ENCODE assay signal across 13 mouse cellular contexts in the genomic region with DNA sequence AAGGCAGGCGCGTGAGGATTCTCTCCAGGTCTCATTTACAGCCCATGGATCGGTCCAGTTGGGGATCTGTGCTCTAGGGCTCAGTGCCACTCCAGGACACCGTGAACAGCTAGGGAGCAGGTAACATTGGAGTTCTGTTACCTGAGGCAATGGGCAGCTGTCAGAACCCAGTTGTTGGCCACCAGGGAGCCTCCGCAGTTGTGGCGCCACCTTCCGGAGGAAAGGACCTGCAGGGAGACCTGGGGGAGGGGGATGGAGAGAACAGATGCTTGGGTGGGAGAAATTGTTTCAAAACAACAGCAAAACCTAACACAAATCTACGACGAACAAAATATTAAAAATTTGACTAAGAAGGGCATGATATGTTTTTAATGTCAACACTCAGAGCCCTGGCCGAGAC. TPM values are rescaled to one million over a fixed set of nuclear protein-coding genes. Genes with fewer than 3 reads are reported as not detected.
DNase-seq lines count a peak whose midpoint lies in the region; ATAC-seq lines count a peak whose summit lies in the region.
"Had no signal": no experiment of that assay in that cellular context is flagged by ENCODE, and none has a peak within 500 bp of the region (broad histone marks: within the 10 kb centered on the region; RNA-seq: fewer than 3 reads in every experiment).

No protein-coding gene starts in this region.

- ATAC-seq in hindbrain, embryonic 16.5 days: no peak
- ATAC-seq: inflammation-experienced regulatory T-cells, adult 6 months had no signal

- DNase-seq in gastrocnemius, postnatal 10 days: peak; percentile 39
- no peak for DNase-seq in gastrocnemius, adult 8-10 months (ENCODE audit: low spot score in 2 of 2)
- DNase-seq in right cerebral cortex, postnatal 4 days: peak; percentile 19
- DNase-seq in right cerebral cortex, postnatal 25 days: no peak
- DNase-seq in kidney, postnatal 10 days: peak; percentile 46
- peak; percentile 15 for DNase-seq in splenic B cell, adult 2 months (ENCODE audit: low read depth, low spot score)
- DNase-seq in cerebellum, adult 18-20 months: no peak
- DNase-seq: cerebellum, adult 11-12 months had no signal

- no peaks in the 10 kb centered on the region for H3K36me3 ChIP-seq in splenic B cell, adult 2 months (ENCODE audit: control insufficient read depth, insufficient read depth, low read length, poor library complexity, severe bottlenecking)
- no peaks in the 10 kb centered on the region for H3K36me3 ChIP-seq in hindbrain, embryonic 16.5 days (ENCODE audit: control insufficient read depth, insufficient read depth, low read length)

- H3K4me1 ChIP-seq in hindbrain, embryonic 16.5 days (ENCODE audit: control insufficient read depth, insufficient read depth, low read depth, low read length): no peaks in the 10 kb centered on the region

- 78% methylated on average over 10 of the region's 10 CpGs for WGBS in hindbrain, embryonic 16.5 days

- no peak overlapping the region for H3K4me3 ChIP-seq in hindbrain, embryonic 16.5 days (ENCODE audit: low read length)

- H3K9ac ChIP-seq in hindbrain, embryonic 16.5 days (ENCODE audit: low read depth, low read length): no peak overlapping the region

- H3K9me3 ChIP-seq in hindbrain, embryonic 16.5 days (ENCODE audit: control insufficient read depth, low read length): no peaks in the 10 kb centered on the region

- no peak overlapping the region for H3K4me2 ChIP-seq in hindbrain, embryonic 16.5 days (ENCODE audit: low read length)

- no peaks in the 10 kb centered on the region for H3K27me3 ChIP-seq in splenic B cell, adult 2 months (ENCODE audit: control insufficient read depth, insufficient read depth, low read length, poor library complexity, severe bottlenecking)
- no peaks in the 10 kb centered on the region for H3K27me3 ChIP-seq in hindbrain, embryonic 16.5 days (replicated peaks; ENCODE audit: control insufficient read depth, insufficient read depth, low read length)

- no peak overlapping the region for H3K27ac ChIP-seq in hindbrain, embryonic 16.5 days (ENCODE audit: low read depth, low read length)

RNA-seq across cellular contexts. Expression of gene Cela2a, which starts 3.9 kb away (rescaled TPM):
- not detected for total RNA-seq in gastrocnemius, postnatal 10 days (2021)
- not detected for total RNA-seq in gastrocnemius, adult 8-10 months (2022)
- not detected in 2 replicates for polyA plus RNA-seq in hindbrain, embryonic 16.5 days (2015; fragmentation: Nextera tagmentation; extraction: Ambion mirVana)
- polyA plus RNA-seq: forebrain, embryonic 11.5 days; inflammation-experienced regulatory T-cells, adult 6 months; lung, embryonic 16.5 days; neural tube, embryonic 14.5 days had no signal

RNA-seq across cellular contexts. Expression of gene Ctrc, which starts 24.1 kb away (rescaled TPM):
- total RNA-seq in gastrocnemius, postnatal 10 days (2021): not detected
- total RNA-seq in gastrocnemius, adult 8-10 months (2022): not detected
- polyA plus RNA-seq in hindbrain, embryonic 16.5 days (2015; fragmentation: Nextera tagmentation; extraction: Ambion mirVana): not detected in 2 replicates
- polyA plus RNA-seq: forebrain, embryonic 11.5 days; inflammation-experienced regulatory T-cells, adult 6 months; lung, embryonic 16.5 days; neural tube, embryonic 14.5 days had no signal

RNA-seq across cellular contexts. Expression of gene Casp9, which starts 28.7 kb away (rescaled TPM):
- total RNA-seq in gastrocnemius, postnatal 10 days (2021): 1 to 10 TPM; 5.6 to 8.0 TPM
- total RNA-seq in gastrocnemius, adult 8-10 months (2022): 1 to 10 TPM; 1.5 to 2.5 (median 1.9) TPM
- 22.2 and 23.5 TPM in 2 replicates for polyA plus RNA-seq in hindbrain, embryonic 16.5 days (2015; fragmentation: Nextera tagmentation; extraction: Ambion mirVana)

RNA-seq across cellular contexts. Expression of gene Dnajc16, which starts 31.4 kb away (rescaled TPM):
- 1 to 10 TPM; 8.6 to 9.1 TPM for total RNA-seq in gastrocnemius, postnatal 10 days (2021)
- total RNA-seq in gastrocnemius, adult 8-10 months (2022): 10 to 100 TPM; 11.6 to 13.9 (median 13.8) TPM
- 5.9 and 6.7 TPM in 2 replicates for polyA plus RNA-seq in hindbrain, embryonic 16.5 days (2015; fragmentation: Nextera tagmentation; extraction: Ambion mirVana)

RNA-seq across cellular contexts. Expression of gene Efhd2, which starts 52.6 kb away (rescaled TPM):
- 10 to 100 TPM; 26.2 to 31.6 TPM for total RNA-seq in gastrocnemius, postnatal 10 days (2021)
- 1 to 10 TPM; 2.1 to 3.7 (median 3.1) TPM for total RNA-seq in gastrocnemius, adult 8-10 months (2022)
- polyA plus RNA-seq in hindbrain, embryonic 16.5 days (2015; fragmentation: Nextera tagmentation; extraction: Ambion mirVana): 77.6 and 78.6 TPM in 2 replicates

Comparison
In these comparisons a context has a peak if more than half of its experiments do, and no peak if none do; other contexts are left out.
1. DNase-seq: peak in gastrocnemius, postnatal 10 days (single experiment), right cerebral cortex, postnatal 4 days (single experiment), kidney, postnatal 10 days (single experiment) and splenic B cell, adult 2 months (single experiment); none in gastrocnemius, adult 8-10 months (0 of 2), right cerebral cortex, postnatal 25 days (single experiment) and cerebellum, adult 18-20 months (0 of 2).